Mouse (Mus musculus) hindbrain, embryonic 16.5 days (tissue): Measurements from ENCODE around the gene Yes1. TPM values are rescaled to one million over a fixed set of nuclear protein-coding genes. Genes with fewer than 3 reads are reported as not detected.

Experiments used
- ATAC-seq: fragments of 200-750 bp; cut with Nextera tagmentation; 2 replicates; pipeline ENCODE4 v1.8.0; 2017; ENCODE audit warnings: moderate TSS enrichment, moderate library complexity
- H3K27ac ChIP-seq: fragments of 300-500 bp; sonication (generic); 2 replicates; pipeline ENCODE4 v1.5.1; 2014; ENCODE audit warnings: low read depth, mild to moderate bottlenecking, control low read depth, low read length, moderate library complexity
- H3K27me3 ChIP-seq: fragments of 300-500 bp; sonication (generic); replicated peaks from 2 replicates; pipeline ENCODE4 v1.6.1; 2014; ENCODE audit warnings: low read length; ENCODE audit not compliant: control insufficient read depth, insufficient read depth
- H3K36me3 ChIP-seq: fragments of 300-500 bp; sonication (generic); 2 replicates; pipeline ENCODE4 v1.6.1; 2014; ENCODE audit warnings: mild to moderate bottlenecking, low read length, moderate library complexity, mixed read lengths; ENCODE audit not compliant: control insufficient read depth, insufficient read depth
- H3K4me1 ChIP-seq: fragments of 300-500 bp; sonication (generic); 2 replicates; pipeline ENCODE4 v1.6.1; 2014; ENCODE audit warnings: low read depth, low read length; ENCODE audit not compliant: control insufficient read depth, insufficient read depth
- H3K4me2 ChIP-seq: fragments of 300-500 bp; sonication (generic); 2 replicates; pipeline ENCODE4 v1.6.1; 2014; ENCODE audit warnings: mild to moderate bottlenecking, low read length, control low read depth, moderate library complexity
- H3K4me3 ChIP-seq: fragments of 300-500 bp; sonication (generic); 2 replicates; pipeline ENCODE4 v1.5.1; 2014; ENCODE audit warnings: mild to moderate bottlenecking, low read length, control low read depth, moderate library complexity
- H3K9ac ChIP-seq: fragments of 300-500 bp; sonication (generic); 2 replicates; pipeline ENCODE4 v1.6.1; 2014; ENCODE audit warnings: low read depth, mild to moderate bottlenecking, control low read depth, low read length, moderate library complexity
- H3K9me3 ChIP-seq: fragments of 300-500 bp; sonication (generic); 2 replicates; pipeline ENCODE4 v1.6.1; 2014; ENCODE audit warnings: mild to moderate bottlenecking, low read length, moderate library complexity; ENCODE audit not compliant: control insufficient read depth
- WGBS: fragments of 180-500 bp; shearing (Covaris S2); extraction: QIAGEN DNeasy Blood & Tissue Kit; methylation state at CpG from one replicate; pipeline ENCODE4 v1.1.7; 2014; 5-methylcytosine and 5-hydroxymethylcytosine counted together
- polyA plus RNA-seq: library from polyadenylated mRNA; unstranded; fragments of >200 nt; fragmentation: Nextera tagmentation; extraction: Ambion mirVana; gene quantifications from 2 replicates; pipeline ENCODE4 v1.2.1, GENCODE M21; 2015

Gene Yes1
- polyA plus RNA-seq, 1 experiment from 2014 or later = 16.9 TPM

DNA sequence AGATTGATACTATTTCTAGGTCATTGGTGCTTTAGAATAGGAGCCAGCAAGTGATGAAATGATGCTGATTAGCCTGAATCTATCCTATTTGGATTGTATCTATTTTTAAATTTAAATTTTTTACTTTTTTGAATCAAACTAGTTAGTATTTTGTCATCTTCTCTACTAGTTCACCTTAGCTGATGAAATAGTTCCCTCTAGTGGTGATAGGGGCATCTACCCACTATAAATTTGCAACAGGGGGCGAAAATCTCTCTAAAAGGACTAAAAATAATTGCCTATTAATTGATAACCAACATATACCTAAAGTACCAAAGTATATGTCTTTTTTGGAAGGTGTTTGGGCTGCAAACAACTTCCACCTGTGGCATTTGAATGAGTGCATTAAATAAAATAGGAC, 46.4 kb downstream of the Yes1 start:
- H3K27me3 ChIP-seq = no peaks in the 10 kb centered on the region
- no peak overlapping the region for H3K4me2 ChIP-seq
- no peak for ATAC-seq
- WGBS = 63% methylated on average over 1 of the region's 1 CpGs
- H3K4me1 ChIP-seq = no peaks in the 10 kb centered on the region
- no peak overlapping the region for H3K4me3 ChIP-seq
- H3K9ac ChIP-seq = no peak overlapping the region
- no peaks in the 10 kb centered on the region for H3K9me3 ChIP-seq
- H3K36me3 ChIP-seq = peaks cover 5% of the 10 kb centered on the region; the same call in 1 of the 2 replicates
- H3K27ac ChIP-seq = no peak overlapping the region

DNA sequence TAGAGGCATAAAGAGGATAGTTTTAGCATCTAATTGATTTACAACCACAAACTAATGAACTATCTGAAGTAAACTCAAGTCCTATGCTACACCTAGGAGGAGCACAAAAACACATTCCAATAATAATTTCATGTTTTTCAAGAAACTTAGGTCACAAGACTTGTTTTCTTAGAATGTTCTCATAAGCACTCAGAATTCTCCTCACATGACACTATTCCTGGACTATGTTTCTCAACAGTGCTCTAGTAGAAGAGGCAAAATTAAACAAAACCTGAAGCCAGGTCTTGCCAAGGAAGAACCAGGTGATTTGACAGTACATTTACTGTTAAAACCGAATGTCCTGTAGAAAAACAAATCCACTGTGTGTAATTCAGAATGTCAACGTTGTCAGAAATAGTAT, 71.5 kb downstream of the Yes1 start:
- Histone ChIP-seq H3K4me1 (no peaks in the 10 kb centered on the region), H3K9ac (no peak overlapping the region), H3K4me3 (no peak overlapping the region), H3K27me3 (no peaks in the 10 kb centered on the region), H3K9me3 (no peaks in the 10 kb centered on the region), H3K36me3 (no peaks in the 10 kb centered on the region), H3K27ac (no peak overlapping the region), H3K4me2 (no peak overlapping the region)
- 60% methylated on average over 2 of the region's 2 CpGs for WGBS
- ATAC-seq = no peak

DNA sequence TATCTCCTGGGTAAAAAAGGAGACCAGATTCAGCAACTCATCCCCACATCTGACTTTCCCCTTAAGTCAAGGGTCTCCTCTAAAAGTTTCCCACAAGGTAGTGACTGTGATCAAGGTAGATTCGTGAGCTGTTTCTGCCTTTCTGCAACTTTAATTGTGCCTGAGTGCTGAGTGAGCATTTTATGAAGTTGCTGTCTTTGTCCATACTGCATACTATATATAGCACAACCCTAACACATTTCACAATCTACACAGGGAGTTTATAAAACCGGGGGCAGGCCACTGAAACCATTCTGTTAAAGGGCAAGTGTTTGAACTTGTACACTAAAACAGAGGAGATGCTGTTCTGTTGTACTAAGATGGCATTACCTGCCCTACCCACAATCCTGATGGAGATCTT, 82.4 kb downstream of the Yes1 start:
- Histone ChIP-seq H3K27me3 (no peaks in the 10 kb centered on the region), H3K4me3 (no peak overlapping the region), H3K9ac (no peak overlapping the region), H3K4me1 (no peaks in the 10 kb centered on the region), H3K9me3 (no peaks in the 10 kb centered on the region), H3K36me3 (no peaks in the 10 kb centered on the region), H3K4me2 (no peak overlapping the region), H3K27ac (no peak overlapping the region)
- ATAC-seq = no peak
- WGBS = 64% methylated on average over 2 of the region's 2 CpGs

DNA sequence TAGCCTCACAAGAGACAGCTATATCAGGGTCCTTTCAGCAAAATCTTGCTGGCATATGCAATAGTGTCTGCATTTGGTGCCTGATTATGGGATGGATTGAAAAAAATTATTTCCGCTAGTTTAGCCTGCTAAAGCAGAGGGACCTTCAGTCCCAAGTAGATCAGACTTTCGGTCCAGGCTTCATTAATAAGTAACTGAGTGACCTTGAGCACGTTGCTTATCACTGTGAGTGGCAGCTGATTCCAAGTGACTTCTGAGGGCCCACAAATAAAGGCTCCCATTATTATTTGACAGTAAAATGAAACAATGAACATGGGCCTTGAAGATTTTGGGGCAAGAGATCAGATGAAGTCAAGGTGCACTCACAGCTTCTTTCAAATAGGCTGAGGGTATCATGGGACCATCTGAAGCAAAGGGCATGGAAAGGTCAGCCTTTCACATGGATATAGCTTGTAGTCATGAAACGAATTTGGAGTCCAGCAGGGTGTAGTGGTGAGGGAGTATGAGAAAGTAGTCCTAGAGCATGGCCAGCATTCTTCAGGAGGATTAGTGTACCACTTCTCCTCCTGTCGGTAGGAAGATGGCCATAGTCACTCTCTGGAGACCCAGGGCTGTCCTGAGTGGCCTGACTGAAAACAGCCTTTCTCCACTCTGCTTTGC, 86.4 kb downstream of the Yes1 start:
- WGBS = 79% methylated on average over 5 of the region's 5 CpGs
- H3K36me3 ChIP-seq = no peaks in the 10 kb centered on the region
- H3K4me1 ChIP-seq = no peaks in the 10 kb centered on the region
- no peak overlapping the region for H3K4me2 ChIP-seq
- H3K9me3 ChIP-seq = no peaks in the 10 kb centered on the region
- no peak overlapping the region for H3K4me3 ChIP-seq
- no peak overlapping the region for H3K9ac ChIP-seq
- no peaks in the 10 kb centered on the region for H3K27me3 ChIP-seq
- ATAC-seq = no peak
- H3K27ac ChIP-seq = no peak overlapping the region

DNA sequence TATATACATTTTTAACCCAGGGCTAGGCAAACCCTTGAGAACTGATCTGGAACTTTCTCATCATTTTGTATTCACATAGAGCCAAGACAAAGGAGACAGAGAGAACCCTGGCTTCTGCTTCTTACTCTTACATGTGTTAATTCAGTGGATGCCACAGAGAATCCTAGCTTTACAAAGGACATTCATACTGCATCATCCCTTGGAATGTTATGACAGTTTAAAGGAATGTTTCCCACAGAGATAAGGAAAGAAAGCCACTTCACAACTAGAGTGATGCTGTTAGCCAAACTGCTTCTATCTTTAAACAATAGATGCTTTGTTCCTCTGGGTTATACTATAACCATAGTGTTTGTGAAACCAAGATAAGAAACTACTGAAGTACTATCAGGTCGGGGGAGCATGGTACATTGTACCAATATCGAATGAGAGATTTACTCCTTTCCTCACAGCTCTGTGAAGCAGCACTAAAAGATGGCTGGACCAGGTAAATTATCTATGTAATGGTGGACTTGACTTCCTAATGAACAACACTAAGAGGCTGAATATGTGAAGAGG, 95.3 kb downstream of the Yes1 start:
- Histone ChIP-seq H3K4me2 (no peak overlapping the region), H3K27ac (no peak overlapping the region), H3K4me3 (no peak overlapping the region), H3K9ac (no peak overlapping the region), H3K27me3 (no peaks in the 10 kb centered on the region), H3K9me3 (no peaks in the 10 kb centered on the region), H3K4me1 (no peaks in the 10 kb centered on the region), H3K36me3 (no peaks in the 10 kb centered on the region)
- ATAC-seq = no peak
- WGBS = 79% methylated on average over 2 of the region's 2 CpGs

DNA sequence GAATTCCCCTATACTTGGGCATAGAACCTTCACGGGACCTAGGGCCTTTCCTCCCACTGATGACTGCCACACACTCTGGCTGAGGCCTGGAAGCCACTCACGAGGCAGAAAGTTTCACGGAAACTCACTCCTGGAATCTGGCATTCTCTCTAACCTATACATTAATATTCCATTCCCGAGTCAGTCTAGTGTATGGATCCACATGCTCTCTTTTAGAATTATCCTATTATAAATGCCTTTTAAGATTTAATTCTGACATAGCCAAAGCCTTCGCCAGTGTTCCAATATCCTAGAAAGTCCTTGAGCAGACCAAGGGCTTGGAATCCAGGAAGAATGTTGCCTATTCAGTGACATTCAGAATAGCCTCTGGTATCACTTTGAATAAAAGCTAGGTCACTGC, 100.5 kb downstream of the Yes1 start:
- WGBS = 75% methylated on average over 5 of the region's 5 CpGs
- no peak overlapping the region for H3K27ac ChIP-seq
- H3K4me1 ChIP-seq = peaks cover 8% of the 10 kb centered on the region
- no peak overlapping the region for H3K4me2 ChIP-seq
- no peak for ATAC-seq
- H3K9me3 ChIP-seq = no peaks in the 10 kb centered on the region
- no peak overlapping the region for H3K9ac ChIP-seq
- H3K36me3 ChIP-seq = no peaks in the 10 kb centered on the region
- H3K27me3 ChIP-seq = no peaks in the 10 kb centered on the region
- no peak overlapping the region for H3K4me3 ChIP-seq

DNA sequence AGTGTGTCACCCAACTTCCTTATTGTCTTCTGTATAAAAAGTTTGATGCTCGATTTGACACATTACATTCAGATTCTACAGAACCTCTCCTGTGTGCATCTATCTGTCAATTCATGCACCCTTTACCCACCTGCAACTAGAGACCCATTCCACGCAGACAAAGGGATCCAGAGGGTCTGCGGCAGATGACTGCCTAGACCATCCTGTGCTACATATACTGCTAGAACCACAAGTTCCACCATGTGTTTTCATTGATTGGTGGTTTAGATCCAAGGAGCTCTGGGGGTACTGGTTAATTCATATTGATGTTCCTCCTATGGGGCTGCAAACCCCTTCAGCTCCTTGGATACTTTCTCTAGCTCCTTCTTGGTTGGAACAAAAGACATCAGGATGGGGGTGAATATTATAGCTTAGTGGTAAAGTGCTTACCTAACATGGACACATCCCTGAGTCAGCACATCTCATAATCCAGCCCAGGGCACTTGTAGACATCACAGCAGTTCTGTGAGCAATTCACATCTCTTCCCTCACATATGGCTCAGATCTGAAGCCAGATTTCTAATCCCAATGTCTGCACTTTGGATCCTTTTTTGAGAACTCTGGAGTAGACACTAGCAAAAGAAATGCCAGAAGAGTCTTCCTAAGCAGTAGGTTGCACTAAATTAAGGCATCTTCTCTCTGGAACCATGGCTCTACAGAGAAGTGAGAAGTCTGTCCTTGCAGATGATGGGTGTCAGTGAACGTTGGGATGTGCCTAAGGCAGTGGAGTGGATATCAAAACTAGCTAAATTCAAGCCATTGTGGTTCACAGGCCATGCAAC, 101.5 kb downstream of the Yes1 start:
- no peak overlapping the region for H3K27ac ChIP-seq
- ATAC-seq = no peak
- H3K9me3 ChIP-seq = no peaks in the 10 kb centered on the region
- WGBS = 68% methylated on average over 4 of the region's 4 CpGs
- H3K4me1 ChIP-seq = peaks cover 8% of the 10 kb centered on the region
- H3K27me3 ChIP-seq = no peaks in the 10 kb centered on the region
- peak overlapping the region; percentile 80; the same call in 1 of the 2 replicates for H3K4me3 ChIP-seq
- H3K9ac ChIP-seq = no peak overlapping the region
- peak overlapping the region; percentile 78 for H3K4me2 ChIP-seq
- H3K36me3 ChIP-seq = no peaks in the 10 kb centered on the region

DNA sequence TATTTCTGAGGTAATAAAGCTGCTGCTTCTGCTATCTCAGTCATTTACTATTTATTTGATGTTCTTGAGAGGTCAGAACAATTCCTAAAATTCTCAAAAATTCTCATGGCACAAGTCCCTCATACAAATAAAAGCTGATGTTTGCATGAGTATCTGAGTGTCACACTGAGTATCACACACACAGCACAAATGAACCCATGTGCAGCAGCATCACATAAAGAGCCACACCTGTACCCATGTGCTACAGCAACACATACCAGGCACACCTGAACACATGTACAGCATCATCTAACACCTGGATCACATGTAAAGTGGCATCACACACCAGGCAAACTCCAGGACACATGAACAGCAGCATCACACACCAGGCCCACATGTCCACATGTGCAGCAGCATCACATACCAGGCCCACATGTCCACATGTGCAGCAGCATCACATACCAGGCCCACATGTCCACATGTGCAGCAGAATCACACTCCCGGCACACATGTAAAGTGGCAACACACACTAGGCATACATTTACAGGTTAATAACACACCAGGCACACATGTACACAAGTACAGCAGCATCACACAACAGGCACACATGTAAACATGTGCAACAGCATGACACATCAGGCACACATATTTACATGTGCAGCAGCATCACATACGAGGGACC, 102.2 kb downstream of the Yes1 start:
- H3K4me1 ChIP-seq = peaks cover 8% of the 10 kb centered on the region
- peak overlapping the region; percentile 82 for H3K9ac ChIP-seq
- H3K36me3 ChIP-seq = no peaks in the 10 kb centered on the region
- ATAC-seq = peak; percentile 9
- 16% methylated on average over 2 of the region's 2 CpGs for WGBS
- H3K4me2 ChIP-seq = peak overlapping the region; percentile 78
- peak overlapping the region; percentile 80 for H3K4me3 ChIP-seq
- H3K27ac ChIP-seq = peak overlapping the region; percentile 90
- H3K27me3 ChIP-seq = no peaks in the 10 kb centered on the region
- no peaks in the 10 kb centered on the region for H3K9me3 ChIP-seq
